Mouse (Mus musculus) hindbrain, embryonic 16.5 days (tissue): ENCODE data around the gene Vmn2r120. TPM values are rescaled to one million over a fixed set of nuclear protein-coding genes. Genes with fewer than 3 reads are reported as not detected.
"Not testable (repeated sequence)": the region's sequence is repeated elsewhere in the genome, so short reads cannot be mapped to it uniquely, and the experiment has no call there.

Experiments
- ATAC-seq: fragments of 200-750 bp; cut with Nextera tagmentation; 2 replicates; pipeline ENCODE4 v1.8.0; 2017; ENCODE audit warnings: moderate TSS enrichment, moderate library complexity
- H3K27ac ChIP-seq: fragments of 300-500 bp; sonication (generic); 2 replicates; pipeline ENCODE4 v1.5.1; 2014; ENCODE audit warnings: low read depth, mild to moderate bottlenecking, control low read depth, low read length, moderate library complexity
- H3K27me3 ChIP-seq: fragments of 300-500 bp; sonication (generic); replicated peaks from 2 replicates; pipeline ENCODE4 v1.6.1; 2014; ENCODE audit warnings: low read length; ENCODE audit not compliant: control insufficient read depth, insufficient read depth
- H3K36me3 ChIP-seq: fragments of 300-500 bp; sonication (generic); 2 replicates; pipeline ENCODE4 v1.6.1; 2014; ENCODE audit warnings: mild to moderate bottlenecking, low read length, moderate library complexity, mixed read lengths; ENCODE audit not compliant: control insufficient read depth, insufficient read depth
- H3K4me1 ChIP-seq: fragments of 300-500 bp; sonication (generic); 2 replicates; pipeline ENCODE4 v1.6.1; 2014; ENCODE audit warnings: low read depth, low read length; ENCODE audit not compliant: control insufficient read depth, insufficient read depth
- H3K4me2 ChIP-seq: fragments of 300-500 bp; sonication (generic); 2 replicates; pipeline ENCODE4 v1.6.1; 2014; ENCODE audit warnings: mild to moderate bottlenecking, low read length, control low read depth, moderate library complexity
- H3K4me3 ChIP-seq: fragments of 300-500 bp; sonication (generic); 2 replicates; pipeline ENCODE4 v1.5.1; 2014; ENCODE audit warnings: mild to moderate bottlenecking, low read length, control low read depth, moderate library complexity
- H3K9ac ChIP-seq: fragments of 300-500 bp; sonication (generic); 2 replicates; pipeline ENCODE4 v1.6.1; 2014; ENCODE audit warnings: low read depth, mild to moderate bottlenecking, control low read depth, low read length, moderate library complexity
- H3K9me3 ChIP-seq: fragments of 300-500 bp; sonication (generic); 2 replicates; pipeline ENCODE4 v1.6.1; 2014; ENCODE audit warnings: mild to moderate bottlenecking, low read length, moderate library complexity; ENCODE audit not compliant: control insufficient read depth
- WGBS: fragments of 180-500 bp; shearing (Covaris S2); extraction: QIAGEN DNeasy Blood & Tissue Kit; methylation state at CpG from one replicate; pipeline ENCODE4 v1.1.7; 2014; 5-methylcytosine and 5-hydroxymethylcytosine counted together
- polyA plus RNA-seq: library from polyadenylated mRNA; unstranded; fragments of >200 nt; fragmentation: Nextera tagmentation; extraction: Ambion mirVana; gene quantifications from 2 replicates; pipeline ENCODE4 v1.2.1, GENCODE M21; 2015

The Vmn2r120 gene
- not detected in 2 replicates for polyA plus RNA-seq

GRCm38 (mm10) chr17:57545405-57545804 lies at the start of gene Vmn2r120:
Gene Vmn2r120 (minus strand): TSS chr17:57545505.
- no peak within 1 kb of the TSS for H3K27ac ChIP-seq
- no peaks in the 10 kb centered on the region for H3K36me3 ChIP-seq
- WGBS: 87% methylated on average over 1 of the region's 1 CpGs
- no peak within 1 kb of the TSS for H3K4me2 ChIP-seq
- H3K9ac ChIP-seq: no peak within 1 kb of the TSS
- ATAC-seq: no peak
- H3K4me1 ChIP-seq: no peaks in the 10 kb centered on the region
- no peak within 1 kb of the TSS for H3K4me3 ChIP-seq
- H3K9me3 ChIP-seq: no peaks in the 10 kb centered on the region
- H3K27me3 ChIP-seq: no peaks in the 10 kb centered on the region

- H3K36me3 ChIP-seq, H3K27me3 ChIP-seq, H3K27ac ChIP-seq, ATAC-seq, H3K9me3 ChIP-seq, H3K4me2 ChIP-seq, H3K9ac ChIP-seq, H3K4me3 ChIP-seq, H3K4me1 ChIP-seq: not testable (repeated sequence)
- 88% methylated on average over 6 of the region's 6 CpGs for WGBS
These were observed 42.0 kb upstream of the Vmn2r120 start for GRCm38 (mm10) chr17:57587273-57587672.

- Histone ChIP-seq H3K27ac (no peak overlapping the region), H3K9me3 (no peaks in the 10 kb centered on the region; the same call in 1 of the 2 replicates), H3K4me1 (no peaks in the 10 kb centered on the region), H3K4me2 (no peak overlapping the region), H3K36me3 (no peaks in the 10 kb centered on the region), H3K9ac (no peak overlapping the region), H3K27me3 (no peaks in the 10 kb centered on the region), H3K4me3 (no peak overlapping the region)
- WGBS: 70% methylated on average over 16 of the region's 16 CpGs
- no peak for ATAC-seq
These were observed 28.9 kb upstream of the Vmn2r120 start for GRCm38 (mm10) chr17:57574075-57574705.

Other genes with a start within 250 kb of the Vmn2r120 start
- gene Adgre1, start 186.8 kb downstream of the Vmn2r120 start, polyA plus RNA-seq: 3.5 and 5.1 TPM in 2 replicates
- not detected in 2 replicates for gene Gm21834, start 196.7 kb upstream of the Vmn2r120 start, polyA plus RNA-seq
- 4.2 and 5.7 TPM in 2 replicates for gene Cntnap5c, start 224.1 kb upstream of the Vmn2r120 start, polyA plus RNA-seq